Mouse (Mus musculus): ENCODE measurements around the gene Hba-a1. TPM values are rescaled to one million over a fixed set of nuclear protein-coding genes. Genes with fewer than 3 reads are reported as not detected.

Hba-a1 gene
- polyA plus RNA-seq (2012; rRNA removed) = 446 and 671 TPM in 2 replicates

GRCm38 (mm10) chr11:32283091-32283777 lies at the start of gene Hba-a1:
TSS of gene Hba-a1 (plus strand) at chr11:32283511.

GRCm38 (mm10) chr11:32267188-32267884 lies 16.0 kb upstream of the Hba-a1 start, which contains the start of gene Nprl3:
TSS of gene Nprl3 (minus strand) at chr11:32267707.

GRCm38 (mm10) chr11:32276347-32276746 lies 7.0 kb upstream of the Hba-a1 start, which contains the start of gene Hba-x:
TSS of gene Hba-x (plus strand) at chr11:32276400.

GRCm38 (mm10) chr11:32286695-32287492 lies 3.6 kb downstream of the Hba-a1 start, which contains the start of gene Hbq1b:
TSS of gene Hbq1b (plus strand) at chr11:32286965.

GRCm38 (mm10) chr11:32296203-32296602 lies 12.9 kb downstream of the Hba-a1 start, which contains the start of gene Hba-a2:
TSS of gene Hba-a2 (plus strand) at chr11:32296489.

GRCm38 (mm10) chr11:32299865-32300264 lies 16.6 kb downstream of the Hba-a1 start, which contains the start of gene Hbq1a:
TSS of gene Hbq1a (plus strand) at chr11:32300069.

Other genes with a start within 250 kb of the Hba-a1 start
- not detected in 2 replicates for gene Il9r, start 83.2 kb upstream of the Hba-a1 start, polyA plus RNA-seq (2012; rRNA removed)
- 49.3 and 57.1 TPM in 2 replicates for gene Snrnp25, start 78.1 kb upstream of the Hba-a1 start, polyA plus RNA-seq (2012; rRNA removed)
- gene Rhbdf1, start 61.2 kb upstream of the Hba-a1 start, polyA plus RNA-seq (2012; rRNA removed) = 32.1 and 32.8 TPM in 2 replicates
- 17.2 TPM in 2 replicates for gene Mpg, start 57.0 kb upstream of the Hba-a1 start, polyA plus RNA-seq (2012; rRNA removed)
- gene Nprl3, start 15.8 kb upstream of the Hba-a1 start, polyA plus RNA-seq (2012; rRNA removed) = 68.8 and 71.5 TPM in 2 replicates
- gene Hba-x, start 7.1 kb upstream of the Hba-a1 start, polyA plus RNA-seq (2012; rRNA removed) = 0.07 and 0.21 TPM in 2 replicates
- gene Hbq1b, start 3.5 kb downstream of the Hba-a1 start, polyA plus RNA-seq (2012; rRNA removed) = 7.5 and 8.5 TPM in 2 replicates
- 1,065 and 1,539 TPM in 2 replicates for gene Hba-a2, start 13.0 kb downstream of the Hba-a1 start, polyA plus RNA-seq (2012; rRNA removed)
- gene Hbq1a, start 16.6 kb downstream of the Hba-a1 start, polyA plus RNA-seq (2012; rRNA removed) = 3.1 and 3.2 TPM in 2 replicates
- gene Sh3pxd2b, start 64.3 kb downstream of the Hba-a1 start, polyA plus RNA-seq (2012; rRNA removed) = 26.3 and 27.1 TPM in 2 replicates
- 55.1 and 59.0 TPM in 2 replicates for gene Ubtd2, start 171.9 kb downstream of the Hba-a1 start, polyA plus RNA-seq (2012; rRNA removed)
- gene Efcab9, start 248.6 kb downstream of the Hba-a1 start, polyA plus RNA-seq (2012; rRNA removed) = 0.18 and 0.33 TPM in 2 replicates
- 3.8 and 3.9 TPM in 2 replicates for gene Stk10, start 249.8 kb downstream of the Hba-a1 start, polyA plus RNA-seq (2012; rRNA removed)

Measured in central nervous system, embryonic 18 days (tissue).